Mouse (Mus musculus): ENCODE measurements around the gene Atg4d.
"Not testable (repeated sequence)": the region's sequence is repeated elsewhere in the genome, so short reads cannot be mapped to it uniquely, and the experiment has no call there.

Atg4d gene

GRCm38 (mm10) chr9:21311695-21312094 lies 46.6 kb downstream of the Atg4d start:
- DNase-seq (ENCODE audit: low read depth in 2 of 2, low spot score in 2 of 2), result no peak

- DNase-seq (ENCODE audit: low read depth in 2 of 2, low spot score in 2 of 2), result no peak
Observed at GRCm38 (mm10) chr9:21312134-21312533, 47.0 kb downstream of the Atg4d start, which contains the start of gene Ap1m2. TSS of gene Ap1m2 (minus strand) at chr9:21312337.

GRCm38 (mm10) chr9:21313394-21313793 lies 48.3 kb downstream of the Atg4d start:
- DNase-seq (ENCODE audit: low read depth in 2 of 2, low spot score in 2 of 2), result peak; percentile 77 to 79

- no peak for DNase-seq (ENCODE audit: low read depth in 2 of 2, low spot score in 2 of 2)
Observed at GRCm38 (mm10) chr9:21314367-21315140, 49.5 kb downstream of the Atg4d start.

- DNase-seq (ENCODE audit: low read depth in 2 of 2, low spot score in 2 of 2), result no peak
Observed at GRCm38 (mm10) chr9:21315421-21315820, 50.3 kb downstream of the Atg4d start.

GRCm38 (mm10) chr9:21316696-21317095 lies 51.6 kb downstream of the Atg4d start:
- peak in 1 of 2 experiments; percentile 45 for DNase-seq (ENCODE audit: low read depth in 2 of 2, low spot score in 2 of 2)

- no peak for DNase-seq (ENCODE audit: low read depth in 2 of 2, low spot score in 2 of 2)
Observed at GRCm38 (mm10) chr9:21318792-21319191, 53.7 kb downstream of the Atg4d start.

GRCm38 (mm10) chr9:21319503-21319902 lies 54.4 kb downstream of the Atg4d start:
- no peak for DNase-seq (ENCODE audit: low read depth in 2 of 2, low spot score in 2 of 2)

- DNase-seq (ENCODE audit: low read depth in 2 of 2, low spot score in 2 of 2), result no peak
Observed at GRCm38 (mm10) chr9:21320280-21320618, 55.2 kb downstream of the Atg4d start.

GRCm38 (mm10) chr9:21320619-21321512 lies 55.8 kb downstream of the Atg4d start, which contains the start of gene Slc44a2:
TSS of gene Slc44a2 (plus strand) at chr9:21320698.
- peak; percentile 64 to 75 for DNase-seq (ENCODE audit: low read depth in 2 of 2, low spot score in 2 of 2)

GRCm38 (mm10) chr9:21321513-21321835 lies 56.4 kb downstream of the Atg4d start:
- peak in 1 of 2 experiments; percentile 42 for DNase-seq (ENCODE audit: low read depth in 2 of 2, low spot score in 2 of 2)

GRCm38 (mm10) chr9:21322211-21322916 lies 57.3 kb downstream of the Atg4d start:
- DNase-seq (ENCODE audit: low read depth in 2 of 2, low spot score in 2 of 2), result no peak

GRCm38 (mm10) chr9:21322917-21323297 lies 57.8 kb downstream of the Atg4d start:
- not testable (repeated sequence) for DNase-seq (ENCODE audit: low read depth in 2 of 2, low spot score in 2 of 2)

- DNase-seq (ENCODE audit: low read depth in 2 of 2, low spot score in 2 of 2), result no peak
Observed at GRCm38 (mm10) chr9:21324269-21324668, 59.2 kb downstream of the Atg4d start.
